Mouse (Mus musculus) central nervous system, embryonic 18 days (tissue): ENCODE data around the gene Clptm1. TPM values are rescaled to one million over a fixed set of nuclear protein-coding genes. Genes with fewer than 3 reads are reported as not detected.

ENCODE experiments used
- polyA plus RNA-seq: library from polyadenylated mRNA; depleted of rRNA; stranded (reverse); fragments of >200 nt; gene quantifications from 2 replicates; pipeline ENCODE4 v1.2.3, GENCODE M21; 2012; rRNA removed

Clptm1 gene
- 96.6 and 100 TPM in 2 replicates for polyA plus RNA-seq

DNA sequence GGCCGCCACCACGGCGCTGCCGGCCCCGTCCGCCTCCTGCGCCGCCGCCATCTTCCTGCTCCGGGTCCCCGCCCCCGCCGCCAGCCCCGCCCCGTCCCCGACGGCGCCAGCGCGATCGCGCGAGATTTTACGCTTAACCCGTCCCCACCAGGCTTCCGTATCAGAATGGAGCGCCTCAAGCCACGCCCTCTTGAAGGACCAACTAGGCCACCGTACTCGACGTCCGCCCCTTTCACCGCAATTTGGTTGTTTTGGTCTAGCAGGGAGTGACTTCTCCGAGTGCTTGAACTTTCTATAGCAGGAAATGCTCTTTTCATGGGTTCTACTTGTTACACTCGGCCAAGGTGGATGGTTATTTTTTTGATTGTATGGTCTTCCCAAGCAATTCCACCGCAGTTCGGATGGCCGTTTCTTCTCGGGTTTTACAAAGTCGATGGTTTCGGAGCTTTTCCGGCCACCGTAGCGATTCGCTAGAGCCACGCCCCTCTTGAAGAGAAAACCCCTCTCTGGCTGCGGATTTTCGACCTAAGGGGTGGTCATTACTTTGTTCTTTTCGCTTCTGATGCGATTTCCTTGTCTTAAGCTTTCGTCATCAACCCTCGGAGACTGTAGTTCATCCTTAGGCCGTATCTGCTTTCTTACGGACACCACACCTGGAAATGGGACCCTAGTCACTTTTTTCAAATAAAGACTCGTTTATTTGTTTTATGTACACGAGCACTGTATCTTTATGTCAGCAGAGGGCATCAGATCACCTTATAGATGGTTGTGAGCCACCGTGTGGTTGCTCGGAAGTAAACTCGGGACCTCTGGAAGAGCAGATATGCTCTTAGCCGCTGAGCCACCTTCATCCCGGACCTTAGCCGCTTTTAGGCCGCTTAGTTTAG is at the start of gene Clptm1:
Gene Clptm1, minus strand, starts transcription at position 79 of the 887 bp plus-strand sequence.

DNA sequence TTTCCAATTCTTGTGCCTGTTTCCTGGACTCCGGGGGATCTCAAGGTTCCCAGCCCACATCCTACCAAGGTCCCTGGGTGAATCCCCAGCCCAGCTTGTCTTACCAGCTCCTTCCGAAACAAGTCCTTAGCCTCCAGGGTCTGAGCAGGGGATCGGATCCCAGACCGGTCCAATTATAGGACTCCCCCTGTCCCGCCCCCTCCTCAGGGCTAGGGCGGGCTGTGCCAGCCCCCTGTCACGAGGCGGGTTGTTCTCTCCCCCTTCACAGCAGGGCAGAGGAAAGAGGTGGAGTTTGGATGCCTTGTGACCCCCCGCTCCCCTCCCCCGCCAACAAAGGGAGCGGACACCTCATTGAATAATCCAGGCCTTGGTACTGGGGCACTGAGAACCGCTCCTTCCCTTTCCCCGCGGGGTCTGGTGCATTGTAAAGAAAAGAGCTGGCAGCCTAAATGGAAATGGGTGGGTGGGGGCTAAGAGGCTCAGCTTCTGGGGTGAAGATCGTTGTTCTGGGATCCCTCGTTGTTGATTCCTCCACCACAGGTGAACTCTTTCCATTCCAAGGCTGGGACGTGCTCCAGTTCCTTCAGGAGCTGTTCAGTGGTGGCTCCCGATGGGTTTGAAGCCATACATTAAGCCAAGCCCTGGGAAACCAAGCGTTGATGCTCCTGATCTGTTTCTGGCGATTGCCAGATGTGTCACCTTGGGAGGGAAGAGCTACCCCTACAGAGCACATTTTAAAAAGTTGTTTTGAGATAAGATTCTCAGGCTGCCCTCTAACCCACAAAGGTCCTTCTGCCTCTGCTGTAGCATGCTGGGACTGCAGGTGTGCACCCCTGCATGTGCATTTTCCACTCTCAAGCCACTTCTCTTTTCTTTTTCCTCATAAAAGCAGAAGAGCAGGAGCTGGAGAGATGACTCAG is 34.3 kb upstream of the Clptm1 start, which contains the start of gene Apoe:
Gene Apoe, minus strand, starts transcription at position 282 of the 920 bp plus-strand sequence.

DNA sequence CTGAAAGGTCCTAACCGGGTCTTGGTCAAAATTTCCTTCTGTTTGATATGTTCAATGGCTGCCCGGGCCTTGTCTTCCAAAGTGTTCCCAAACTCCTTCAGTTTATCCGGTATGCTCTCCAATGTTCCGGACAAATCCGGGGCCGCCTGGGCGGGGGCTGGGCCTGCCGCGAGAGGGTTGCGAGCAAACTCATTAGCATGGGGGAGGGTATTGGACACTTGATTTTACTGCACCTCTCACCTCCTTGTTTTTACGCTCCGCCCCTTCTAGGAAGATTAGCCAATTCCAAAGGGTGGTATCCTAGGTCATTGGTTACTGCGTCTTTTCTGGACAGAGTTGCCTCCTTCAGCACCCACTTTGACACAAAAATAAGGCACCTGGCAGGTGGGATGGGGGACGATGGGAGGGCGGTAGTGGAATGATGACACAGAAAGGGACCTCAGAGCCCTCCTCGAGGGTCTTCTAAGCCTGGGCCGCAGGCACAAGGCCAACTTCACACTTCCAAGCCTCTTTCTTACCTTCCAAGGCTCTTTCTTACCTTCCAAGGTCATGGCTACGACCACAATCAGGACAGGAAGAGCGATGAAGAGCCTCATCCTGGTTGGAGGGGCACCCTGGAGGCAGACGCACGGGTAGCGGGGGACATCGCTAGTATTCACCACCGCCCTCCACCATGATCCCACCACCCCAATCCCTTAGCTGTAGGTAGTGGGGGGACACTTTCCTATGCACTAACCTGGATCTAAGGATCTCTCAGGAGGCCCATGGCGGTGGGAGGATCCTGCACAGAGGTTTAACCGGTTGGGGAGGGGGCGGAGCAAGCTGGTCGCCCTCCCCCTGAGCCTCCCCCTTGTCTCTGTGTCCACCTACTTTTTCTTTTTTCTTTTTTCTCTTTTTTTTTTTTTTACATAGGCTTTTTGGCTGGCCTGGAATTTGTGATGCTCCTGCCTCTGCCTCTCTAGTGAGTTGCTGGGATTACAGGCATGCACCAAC is 27.3 kb upstream of the Clptm1 start, which contains the start of gene Apoc1:
Gene Apoc1, minus strand, starts transcription at position 788 of the 993 bp plus-strand sequence.

DNA sequence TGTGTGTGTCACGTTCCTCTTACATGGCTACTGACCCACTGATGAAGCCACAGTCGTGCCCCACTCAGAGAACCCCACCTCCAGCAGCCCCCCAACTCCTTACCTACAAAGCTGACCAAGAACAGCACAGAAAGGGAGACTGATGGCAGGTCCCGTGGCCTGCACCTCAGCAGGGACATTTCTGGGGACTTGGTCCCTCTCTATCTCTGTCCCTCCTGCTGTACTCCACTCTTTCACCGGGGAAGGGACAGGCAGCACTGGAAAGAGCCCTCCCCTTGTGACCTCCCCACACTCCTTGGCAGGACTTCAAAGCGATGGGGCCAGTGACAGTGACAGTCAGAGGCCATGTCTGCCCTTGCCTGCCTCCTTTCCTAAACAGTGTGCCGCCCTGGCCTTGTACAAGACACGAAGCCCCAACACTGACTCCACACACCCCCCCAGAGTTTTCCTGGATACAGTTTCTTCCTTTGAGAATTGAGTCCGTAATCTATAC is 16.4 kb upstream of the Clptm1 start, which contains the start of the genes Gm44805 and Apoc4:
Gene Gm44805, minus strand, starts transcription at position 222 of the 493 bp plus-strand sequence.
Gene Apoc4, minus strand, starts transcription at position 278 of the 493 bp plus-strand sequence.

DNA sequence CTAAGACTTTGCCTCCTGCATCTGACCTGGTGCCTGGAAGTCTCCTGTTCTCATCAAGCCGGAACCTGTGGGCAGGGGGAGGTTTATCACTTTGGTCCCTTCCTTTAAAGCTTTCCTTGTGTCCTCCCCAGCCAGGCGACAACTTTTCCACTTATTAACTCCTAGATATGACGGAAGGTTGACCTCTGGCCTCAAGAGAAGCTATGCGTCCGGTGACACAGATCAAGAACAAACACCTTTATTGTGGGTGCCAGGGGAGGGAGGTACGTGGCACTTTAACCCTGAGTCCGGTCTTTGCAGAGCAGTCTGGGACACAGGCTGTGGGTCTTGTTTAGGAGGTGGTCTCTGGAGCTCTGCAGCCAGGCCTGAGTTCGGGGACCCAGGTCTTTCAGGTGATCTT is 13.0 kb upstream of the Clptm1 start, which contains the start of gene Apoc2:
Gene Apoc2, minus strand, starts transcription at position 70 of the 400 bp plus-strand sequence.

DNA sequence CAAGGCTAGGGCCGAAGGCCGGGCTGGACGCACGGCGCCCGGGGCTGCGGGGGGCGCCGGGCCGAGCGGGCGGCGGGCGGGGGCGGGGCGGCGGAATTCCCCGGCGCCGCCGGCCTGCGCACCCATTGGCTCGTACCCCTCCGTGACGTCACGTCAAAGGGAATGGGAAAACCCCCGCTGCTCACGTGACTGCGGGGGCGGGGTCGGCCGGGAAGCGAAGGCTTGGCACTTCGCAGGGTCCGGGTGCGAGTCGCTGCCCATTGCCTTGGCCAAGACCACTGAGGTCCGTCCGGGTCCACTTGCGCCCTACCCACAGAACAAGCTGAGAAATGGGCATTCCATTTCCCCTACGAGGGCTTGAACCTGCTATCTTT is 35.5 kb downstream of the Clptm1 start, which contains the start of gene Relb:
Gene Relb, minus strand, starts transcription at position 78 of the 374 bp plus-strand sequence.

DNA sequence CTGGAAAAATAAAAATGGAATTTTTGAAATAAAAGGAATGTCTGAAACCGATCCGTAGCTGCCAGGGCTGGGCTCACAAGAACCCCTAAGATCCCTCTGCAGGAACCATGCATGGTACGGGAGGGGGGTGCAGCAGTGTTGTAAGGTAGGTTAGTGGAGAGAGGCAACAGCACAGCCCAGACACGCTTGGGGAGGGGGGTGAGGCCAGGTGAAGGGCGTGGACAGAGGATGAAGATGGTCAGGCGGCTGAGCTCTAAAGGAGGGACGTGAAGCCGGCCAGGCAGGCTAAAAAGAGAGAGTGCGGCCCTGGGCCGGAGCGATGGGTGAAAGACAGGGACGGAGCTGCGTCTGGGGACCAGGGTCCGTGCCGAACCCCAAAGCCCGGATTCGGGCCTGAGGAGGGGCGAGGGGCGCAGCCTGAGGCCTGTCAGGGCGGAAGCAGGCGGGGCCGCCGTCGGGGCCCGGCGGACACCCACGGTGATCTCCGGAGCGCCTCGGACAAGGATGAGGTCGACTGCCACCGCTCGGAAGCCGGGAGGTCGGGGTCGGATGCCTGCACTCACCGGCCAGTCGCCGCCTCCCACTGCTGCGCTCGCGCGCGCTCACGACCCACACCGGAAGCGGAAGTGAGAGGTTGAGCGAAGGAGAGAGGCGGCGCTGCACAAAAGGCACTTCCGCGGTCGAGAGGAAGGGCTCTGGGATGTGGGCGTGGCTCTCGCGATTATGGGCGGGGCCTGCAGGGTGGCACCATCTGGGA is 60.8 kb downstream of the Clptm1 start, which contains the start of gene Clasrp:
Gene Clasrp, minus strand, starts transcription at position 638 of the 757 bp plus-strand sequence.

Other genes starting within 250 kb of the Clptm1 start
- 47.3 and 55.6 TPM in 2 replicates for gene Mark4, start 206.2 kb downstream of the Clptm1 start, polyA plus RNA-seq
- 0.31 and 0.70 TPM in 2 replicates for gene Exoc3l2, start 201.7 kb downstream of the Clptm1 start, polyA plus RNA-seq
- gene Bloc1s3, start 156.7 kb downstream of the Clptm1 start, polyA plus RNA-seq: 12.0 and 12.1 TPM in 2 replicates
- gene Trappc6a, start 156.6 kb downstream of the Clptm1 start, polyA plus RNA-seq: 19.9 and 24.6 TPM in 2 replicates
- 1.3 TPM in 2 replicates for gene Nkpd1, start 147.2 kb downstream of the Clptm1 start, polyA plus RNA-seq
- gene Ppp1r37, start 102.0 kb downstream of the Clptm1 start, polyA plus RNA-seq: 112 and 114 TPM in 2 replicates
- 1.2 and 1.5 TPM in 2 replicates for gene Zfp296, start 87.7 kb downstream of the Clptm1 start, polyA plus RNA-seq
- gene Gemin7, start 87.4 kb downstream of the Clptm1 start, polyA plus RNA-seq: 64.8 and 70.8 TPM in 2 replicates
- gene Clasrp, start 60.5 kb downstream of the Clptm1 start, polyA plus RNA-seq: 142 and 146 TPM in 2 replicates
- 5.8 and 6.2 TPM in 2 replicates for gene Relb, start 35.6 kb downstream of the Clptm1 start, polyA plus RNA-seq
- gene Apoc2, start 12.9 kb upstream of the Clptm1 start, polyA plus RNA-seq: 0.19 TPM in 1 of 2 replicates, not detected in the other
- not detected in 2 replicates for gene Gm44805, start 16.4 kb upstream of the Clptm1 start, polyA plus RNA-seq
- gene Apoc4, start 16.4 kb upstream of the Clptm1 start, polyA plus RNA-seq: not detected in 2 replicates
- 1.6 and 2.7 TPM in 2 replicates for gene Apoc1, start 27.6 kb upstream of the Clptm1 start, polyA plus RNA-seq
- 863 and 1,072 TPM in 2 replicates for gene Apoe, start 34.2 kb upstream of the Clptm1 start, polyA plus RNA-seq
- gene Tomm40, start 50.4 kb upstream of the Clptm1 start, polyA plus RNA-seq: 103 and 109 TPM in 2 replicates
- gene Nectin2, start 85.5 kb upstream of the Clptm1 start, polyA plus RNA-seq: 37.8 and 38.6 TPM in 2 replicates
- 13.3 and 17.6 TPM in 2 replicates for gene Bcam, start 106.0 kb upstream of the Clptm1 start, polyA plus RNA-seq
- 0.20 and 0.48 TPM in 2 replicates for gene Cblc, start 131.8 kb upstream of the Clptm1 start, polyA plus RNA-seq
- gene Bcl3, start 157.7 kb upstream of the Clptm1 start, polyA plus RNA-seq: 0.72 and 2.2 TPM in 2 replicates
- 27.6 and 28.4 TPM in 2 replicates for gene Gm19345, start 187.0 kb upstream of the Clptm1 start, polyA plus RNA-seq
- not detected in 2 replicates for gene Ceacam16, start 196.3 kb upstream of the Clptm1 start, polyA plus RNA-seq
- gene Ceacam19, start 222.9 kb upstream of the Clptm1 start, polyA plus RNA-seq: not detected in 2 replicates